Mouse (Mus musculus) spleen, adult 12 weeks (tissue): Measurements from ENCODE around the gene Tgm2.

Experiments used
- DNase-seq: peaks from one replicate; pipeline ENCODE4 v3.0.0; 2022; ENCODE audit warnings: low spot score

Tgm2 gene

DNA sequence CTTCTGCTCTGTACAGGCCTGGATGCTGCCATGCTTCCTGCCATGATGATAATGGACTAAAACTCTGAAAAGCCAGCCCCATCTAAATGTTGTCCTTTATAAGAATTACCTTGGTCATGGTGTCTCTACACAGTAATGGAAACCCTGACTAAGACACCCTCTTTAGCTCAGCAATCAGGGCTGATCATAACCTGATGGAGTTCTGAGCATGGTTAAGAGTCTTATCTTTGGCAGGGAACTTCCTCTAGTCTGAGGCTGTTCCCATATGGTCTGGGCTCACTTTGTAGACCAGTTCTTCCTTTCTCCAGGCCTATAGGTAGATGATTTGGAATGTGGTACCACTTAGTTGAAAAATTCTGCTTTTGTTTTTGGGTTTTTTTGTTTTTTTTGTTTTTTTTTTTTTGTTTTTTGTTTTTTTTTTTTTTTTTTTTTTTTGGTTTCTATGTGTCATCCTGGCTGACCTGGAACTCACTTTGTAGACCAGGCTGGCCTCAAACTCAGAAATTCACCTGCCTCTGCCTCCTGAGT is 77.7 kb downstream of the Tgm2 start:
- DNase-seq = no peak

DNA sequence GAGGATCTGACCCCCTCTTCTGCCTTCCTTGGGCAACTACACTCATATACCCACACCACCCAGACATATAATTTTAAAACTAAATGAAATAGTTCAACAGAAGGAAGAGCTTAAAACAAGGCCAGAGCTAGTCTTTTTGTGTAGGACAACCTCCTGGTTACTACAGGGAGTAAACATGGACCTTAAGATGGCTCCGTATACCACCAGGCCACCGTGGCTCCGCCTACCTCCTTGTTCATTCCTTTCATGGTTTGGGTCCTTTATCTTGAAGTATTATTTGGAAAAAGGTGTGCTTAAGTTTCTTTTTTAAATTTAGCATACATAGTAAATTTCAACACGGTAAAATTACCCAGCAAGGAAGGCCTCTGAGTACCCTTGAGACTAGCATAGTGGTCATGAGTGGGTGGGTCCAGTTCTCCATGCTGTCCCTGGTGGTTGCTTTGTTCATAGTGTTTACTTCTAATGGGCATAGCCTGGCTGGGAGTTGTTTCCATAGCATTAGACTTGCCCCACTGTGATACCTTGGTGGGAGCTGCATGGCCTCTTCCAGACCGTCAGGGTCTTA is 78.9 kb downstream of the Tgm2 start:
- DNase-seq = no peak

DNA sequence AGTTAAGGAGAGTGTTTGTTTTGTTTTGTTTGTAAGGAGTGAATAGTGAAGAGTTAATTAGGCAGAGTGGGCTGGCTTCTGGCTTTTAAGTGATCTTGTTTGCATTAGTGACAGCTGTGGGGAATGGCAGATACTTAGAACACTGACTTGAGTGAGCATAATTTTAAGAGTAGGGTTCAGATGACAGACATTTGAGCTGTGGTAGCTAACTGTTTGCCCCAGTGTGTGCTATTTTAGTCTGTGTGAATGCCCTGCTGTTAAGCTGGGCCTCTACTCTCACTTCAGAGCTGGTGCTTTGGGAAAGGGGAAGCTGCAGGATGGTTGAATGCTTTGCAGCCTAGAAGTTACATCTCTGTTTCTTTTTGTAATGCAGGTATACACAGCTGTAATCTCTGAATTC is 79.8 kb downstream of the Tgm2 start:
- no peak for DNase-seq
